Mouse (Mus musculus) monocyte, adult 5-6 weeks (primary cell): ENCODE results near the gene Nufip1. TPM values are rescaled to one million over a fixed set of nuclear protein-coding genes. Genes with fewer than 3 reads are reported as not detected.

ENCODE experiments used
- ATAC-seq: fragments of 153-309, 156-312 bp; replicated peaks from 2 replicates; pipeline ENCODE4 v1.8.0; 2017; ENCODE audit warnings: mild to moderate bottlenecking; ENCODE audit not compliant: low TSS enrichment, insufficient number of reproducible peaks, severe bottlenecking, poor library complexity, low FRiP score
- total RNA-seq: library from RNA; stranded (forward); fragments of 200-1000, 200-491, 200-594 nt; gene quantifications from 3 replicates; pipeline ENCODE4 v1.2.3, GENCODE M21; 2017

The Nufip1 gene
- 14.3 to 23.1 TPM (median 16.5 TPM) in 3 replicates for total RNA-seq

GRCm38 (mm10) chr14:76110396-76111221 lies at the start of gene Nufip1, which contains the start of gene Gpalpp1:
Gene Nufip1, plus strand, starts transcription at chr14:76110891.
Gene Gpalpp1, minus strand, starts transcription at chr14:76110760.
- ATAC-seq, result peak; percentile 99

GRCm38 (mm10) chr14:76067237-76067636 lies 43.5 kb upstream of the Nufip1 start:
- ATAC-seq, result no peak

GRCm38 (mm10) chr14:76068296-76068695 lies 42.4 kb upstream of the Nufip1 start:
- ATAC-seq, result no peak

- no peak for ATAC-seq
These were observed 41.4 kb upstream of the Nufip1 start for GRCm38 (mm10) chr14:76069296-76069695.

GRCm38 (mm10) chr14:76072626-76073025 lies 38.1 kb upstream of the Nufip1 start:
- ATAC-seq, result no peak

GRCm38 (mm10) chr14:76074206-76074605 lies 36.5 kb upstream of the Nufip1 start:
- ATAC-seq, result no peak

GRCm38 (mm10) chr14:76075721-76076120 lies 35.0 kb upstream of the Nufip1 start:
- ATAC-seq, result no peak

GRCm38 (mm10) chr14:76076602-76077001 lies 34.1 kb upstream of the Nufip1 start:
- ATAC-seq, result no peak

GRCm38 (mm10) chr14:76077088-76077491 lies 33.6 kb upstream of the Nufip1 start:
- ATAC-seq, result no peak

GRCm38 (mm10) chr14:76081451-76081850 lies 29.2 kb upstream of the Nufip1 start:
- no peak for ATAC-seq

- no peak for ATAC-seq
These were observed 28.5 kb upstream of the Nufip1 start for GRCm38 (mm10) chr14:76082086-76082636.

- ATAC-seq, result no peak
These were observed 26.5 kb upstream of the Nufip1 start for GRCm38 (mm10) chr14:76084188-76084587.

GRCm38 (mm10) chr14:76097244-76097643 lies 13.4 kb upstream of the Nufip1 start:
- no peak for ATAC-seq

GRCm38 (mm10) chr14:76097815-76098214 lies 12.9 kb upstream of the Nufip1 start:
- ATAC-seq, result no peak

GRCm38 (mm10) chr14:76099543-76099942 lies 11.1 kb upstream of the Nufip1 start:
- no peak for ATAC-seq

GRCm38 (mm10) chr14:76115744-76116143 lies 5.1 kb downstream of the Nufip1 start:
- ATAC-seq, result no peak

GRCm38 (mm10) chr14:76118963-76119362 lies 8.3 kb downstream of the Nufip1 start:
- no peak for ATAC-seq

GRCm38 (mm10) chr14:76120472-76120871 lies 9.8 kb downstream of the Nufip1 start:
- no peak for ATAC-seq

GRCm38 (mm10) chr14:76121901-76122662 lies 11.4 kb downstream of the Nufip1 start:
- no peak for ATAC-seq
